Mouse (Mus musculus): ENCODE measurements around the gene Gpr87.

DNA sequence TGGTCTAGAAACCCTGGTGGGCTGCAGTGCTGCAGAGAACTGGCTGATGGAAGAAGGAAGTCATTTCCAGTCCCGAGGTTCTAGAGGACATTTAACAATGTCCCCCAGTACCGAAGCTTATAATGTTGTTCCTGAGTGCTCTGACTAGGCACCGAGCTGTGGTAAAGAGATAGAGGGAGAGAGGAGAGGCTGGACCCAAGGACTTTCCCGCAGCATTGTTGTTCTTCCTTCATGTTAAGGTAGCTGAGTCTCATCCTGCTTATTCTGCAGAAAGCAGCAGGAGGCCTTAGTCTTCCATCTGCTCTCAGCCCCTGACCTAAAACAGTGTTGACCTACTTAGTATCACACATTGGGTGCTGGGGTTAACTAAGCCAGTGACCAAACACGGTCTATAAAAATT is 18.0 kb downstream of the Gpr87 start:
- no peak for TF ChIP-seq CTCF (conservative IDR thresholded peaks at IDR 0.05; ENCODE audit: low read length)
- TF ChIP-seq POU5F1 (IDR thresholded peaks at IDR 0.05; ENCODE audit: borderline replicate concordance, low read length): no peak

Data from E14TG2a.4 (cell line).